Mouse (Mus musculus) forebrain, postnatal 0 days (tissue): ENCODE results near the gene Gm48551. TPM values are rescaled to one million over a fixed set of nuclear protein-coding genes. Genes with fewer than 3 reads are reported as not detected.
A peak's percentile ranks its signal among the peaks of the same experiment; 100 is the strongest.

ENCODE experiments used
- ATAC-seq: fragments of 200-750 bp; cut with Nextera tagmentation; 2 replicates; pipeline ENCODE4 v1.8.0; 2017; ENCODE audit warnings: mild to moderate bottlenecking, moderate library complexity
- DNase-seq: peaks from one replicate; pipeline ENCODE4 v3.0.0-alpha.2; 2015
- H3K27ac ChIP-seq: fragments of 300-500 bp; sonication (generic); 2 replicates; pipeline ENCODE4 v1.5.1; 2014; ENCODE audit warnings: low read depth, mild to moderate bottlenecking, antibody characterized with exemption, low read length, moderate library complexity, mixed read lengths
- H3K27me3 ChIP-seq: fragments of 300-500 bp; sonication (generic); 2 replicates; pipeline ENCODE4 v1.6.1; 2014; ENCODE audit warnings: mild to moderate bottlenecking, low read length, mixed read lengths; ENCODE audit not compliant: insufficient read depth
- H3K36me3 ChIP-seq: fragments of 300-500 bp; sonication (generic); 2 replicates; pipeline ENCODE4 v1.6.1; 2014; ENCODE audit warnings: mild to moderate bottlenecking, moderate library complexity; ENCODE audit not compliant: insufficient read depth
- H3K4me1 ChIP-seq: fragments of 300-500 bp; sonication (generic); 2 replicates; pipeline ENCODE4 v1.6.1; 2014; ENCODE audit warnings: antibody characterized with exemption; ENCODE audit not compliant: insufficient read depth
- H3K4me2 ChIP-seq: fragments of 300-500 bp; sonication (generic); 2 replicates; pipeline ENCODE4 v1.6.1; 2014; ENCODE audit warnings: low read depth, mild to moderate bottlenecking, moderate library complexity
- H3K4me3 ChIP-seq: fragments of 300-500 bp; sonication (generic); 2 replicates; pipeline ENCODE4 v1.5.1; 2014; ENCODE audit warnings: low read depth, low read length, mixed read lengths
- H3K9ac ChIP-seq: fragments of 300-500 bp; sonication (generic); 2 replicates; pipeline ENCODE4 v1.6.1; 2014; ENCODE audit warnings: mild to moderate bottlenecking
- H3K9me3 ChIP-seq: fragments of 300-500 bp; sonication (generic); 2 replicates; pipeline ENCODE4 v1.6.1; 2016; ENCODE audit warnings: low read length
- CTCF ChIP-seq: sonication (generic); IDR thresholded peaks from 2 replicates; pipeline ENCODE4 v1.5.1; 2016; ENCODE audit warnings: antibody characterized with exemption, control low read depth, low read depth
- WGBS: fragments of 180-500 bp; shearing (Covaris S2); extraction: QIAGEN DNeasy Blood & Tissue Kit; methylation state at CpG from one replicate; pipeline ENCODE4 v1.1.7; 2014; 5-methylcytosine and 5-hydroxymethylcytosine counted together
- polyA plus RNA-seq: library from polyadenylated mRNA; unstranded; fragments of >200 nt; fragmentation: Nextera tagmentation; extraction: Ambion mirVana; gene quantifications from 2 replicates; pipeline ENCODE4 v1.2.1, GENCODE M21; 2015
- total RNA-seq: library from RNA; depleted of rRNA; stranded (reverse); fragments of >200 nt; gene quantifications from 2 replicates; pipeline ENCODE4 v1.2.3, GENCODE M21; 2014

Gene Gm48551
- total and polyA plus RNA-seq, 2 experiments from 2014 or later: 2.5 to 5.0 TPM

GRCm38 (mm10) chr10:81350351-81351063 is 33.8 kb upstream of the Gm48551 start, which contains the start of gene Hmg20b:
Gene Hmg20b, minus strand, starts transcription at chr10:81350480.
- H3K4me2 ChIP-seq: peak within 1 kb of the TSS; percentile 79
- H3K9ac ChIP-seq: peak within 1 kb of the TSS; percentile 40
- 3% methylated on average over 54 of the region's 54 CpGs for WGBS
- peak; percentile 93 for TF ChIP-seq CTCF
- peak within 1 kb of the TSS; percentile 45 for H3K4me3 ChIP-seq
- no peaks in the 10 kb centered on the region for H3K9me3 ChIP-seq
- H3K4me1 ChIP-seq: 0 out of 2 replicates have a peak, but pooled peaks cover 3% of the 10 kb centered on the region
- no peaks in the 10 kb centered on the region for H3K36me3 ChIP-seq
- DNase-seq: peak; percentile 99
- no peak within 1 kb of the TSS for H3K27ac ChIP-seq
- no peaks in the 10 kb centered on the region for H3K27me3 ChIP-seq
- ATAC-seq: peak; percentile 98

- ATAC-seq: no peak
- no peak overlapping the region for H3K9ac ChIP-seq
- H3K36me3 ChIP-seq: no peaks in the 10 kb centered on the region
Observed at GRCm38 (mm10) chr10:81351678-81352291, 32.5 kb upstream of the Gm48551 start.

GRCm38 (mm10) chr10:81354738-81355477 is 29.4 kb upstream of the Gm48551 start:
- no peaks in the 10 kb centered on the region for H3K9me3 ChIP-seq
- peaks cover 8% of the 10 kb centered on the region for H3K4me1 ChIP-seq
- no peaks in the 10 kb centered on the region for H3K27me3 ChIP-seq
- H3K36me3 ChIP-seq: no peaks in the 10 kb centered on the region
- ATAC-seq (no peak), DNase-seq (no peak)
- 68% methylated on average over 9 of the region's 9 CpGs for WGBS
- TF ChIP-seq CTCF: no peak
- no peak overlapping the region for H3K9ac ChIP-seq
- H3K27ac ChIP-seq: no peak overlapping the region
- no peak overlapping the region for H3K4me3 ChIP-seq
- no peak overlapping the region for H3K4me2 ChIP-seq

More at GRCm38 (mm10) chr10:81351678-81352291, 32.5 kb upstream of the Gm48551 start:
- no peak overlapping the region for H3K4me3 ChIP-seq
- H3K9me3 ChIP-seq: no peaks in the 10 kb centered on the region
- no peak overlapping the region for H3K27ac ChIP-seq
- no peaks in the 10 kb centered on the region for H3K4me1 ChIP-seq
- no peaks in the 10 kb centered on the region for H3K27me3 ChIP-seq
- no peak for TF ChIP-seq CTCF
- WGBS: 30% methylated on average over 9 of the region's 9 CpGs
- no peak for DNase-seq
- H3K4me2 ChIP-seq: no peak overlapping the region

- ATAC-seq: no peak
- no peak overlapping the region for H3K4me3 ChIP-seq
- H3K4me1 ChIP-seq: peaks cover 8% of the 10 kb centered on the region
- DNase-seq: no peak
- H3K27me3 ChIP-seq: no peaks in the 10 kb centered on the region
- H3K9ac ChIP-seq: no peak overlapping the region
- H3K27ac ChIP-seq: no peak overlapping the region
- no peaks in the 10 kb centered on the region for H3K9me3 ChIP-seq
- no peak overlapping the region for H3K4me2 ChIP-seq
- H3K36me3 ChIP-seq: no peaks in the 10 kb centered on the region
- WGBS: 76% methylated on average over 4 of the region's 4 CpGs
- no peak for TF ChIP-seq CTCF
Observed at GRCm38 (mm10) chr10:81355533-81355932, 28.7 kb upstream of the Gm48551 start.

GRCm38 (mm10) chr10:81356352-81356990 is 27.8 kb upstream of the Gm48551 start:
- WGBS: 43% methylated on average over 12 of the region's 12 CpGs
- H3K27me3 ChIP-seq: no peaks in the 10 kb centered on the region
- no peak overlapping the region for H3K4me3 ChIP-seq
- no peak overlapping the region for H3K9ac ChIP-seq
- H3K36me3 ChIP-seq: no peaks in the 10 kb centered on the region
- H3K27ac ChIP-seq: no peak overlapping the region
- peak overlapping the region; percentile 95; the same call in 1 of the 2 replicates for H3K4me2 ChIP-seq
- ATAC-seq: no peak
- peaks cover 8% of the 10 kb centered on the region for H3K4me1 ChIP-seq
- DNase-seq: no peak
- TF ChIP-seq CTCF: no peak
- H3K9me3 ChIP-seq: no peaks in the 10 kb centered on the region

- H3K4me1 ChIP-seq: peaks cover 8% of the 10 kb centered on the region
- peak within 1 kb of the TSS; percentile 95 for H3K4me2 ChIP-seq
- no peak within 1 kb of the TSS for H3K27ac ChIP-seq
- 2% methylated on average over 75 of the region's 79 CpGs for WGBS
- TF ChIP-seq CTCF: no peak
- H3K4me3 ChIP-seq: peak within 1 kb of the TSS; percentile 80
- ATAC-seq: peak; percentile 96
- H3K36me3 ChIP-seq: no peaks in the 10 kb centered on the region
- no peaks in the 10 kb centered on the region for H3K27me3 ChIP-seq
- peak; percentile 97 for DNase-seq
- peak within 1 kb of the TSS; percentile 70 for H3K9ac ChIP-seq
- no peaks in the 10 kb centered on the region for H3K9me3 ChIP-seq
Observed at GRCm38 (mm10) chr10:81356991-81357844, 27.0 kb upstream of the Gm48551 start, which contains the start of gene Mfsd12. Gene Mfsd12, plus strand, starts transcription at chr10:81357491.
